Mouse (Mus musculus): ENCODE data around the gene Nudt6.

Gene Nudt6

GRCm38 (mm10) chr3:37379930-37380881 lies 39.8 kb downstream of the Nudt6 start:
- 66% methylated on average over 18 of the region's 18 CpGs for WGBS

GRCm38 (mm10) chr3:37379201-37379600 lies 40.8 kb downstream of the Nudt6 start:
- WGBS: 87% methylated on average over 14 of the region's 14 CpGs

- 68% methylated on average over 6 of the region's 6 CpGs for WGBS
Measured at GRCm38 (mm10) chr3:37378412-37378811, 41.6 kb downstream of the Nudt6 start.

DNA sequence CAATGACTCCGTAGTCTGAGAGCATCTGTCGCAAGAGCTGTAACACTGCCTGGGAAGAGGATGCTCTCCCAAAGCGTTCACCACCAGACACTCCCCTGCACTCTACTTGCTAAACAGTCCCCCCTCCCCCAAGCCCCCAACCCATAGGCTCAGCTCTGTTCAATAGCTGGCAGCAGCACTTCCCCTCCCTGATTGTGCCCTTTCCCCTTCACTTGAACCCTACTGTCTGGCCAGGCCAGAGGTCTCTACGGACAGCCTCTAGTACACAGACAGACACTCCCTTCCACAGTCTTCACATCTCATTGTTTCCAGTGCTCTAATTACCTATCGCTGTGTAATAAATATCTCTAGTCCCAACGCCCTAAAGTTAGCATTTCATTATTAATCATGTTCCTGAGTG lies 42.1 kb downstream of the Nudt6 start:
- 89% methylated on average over 6 of the region's 6 CpGs for WGBS

DNA sequence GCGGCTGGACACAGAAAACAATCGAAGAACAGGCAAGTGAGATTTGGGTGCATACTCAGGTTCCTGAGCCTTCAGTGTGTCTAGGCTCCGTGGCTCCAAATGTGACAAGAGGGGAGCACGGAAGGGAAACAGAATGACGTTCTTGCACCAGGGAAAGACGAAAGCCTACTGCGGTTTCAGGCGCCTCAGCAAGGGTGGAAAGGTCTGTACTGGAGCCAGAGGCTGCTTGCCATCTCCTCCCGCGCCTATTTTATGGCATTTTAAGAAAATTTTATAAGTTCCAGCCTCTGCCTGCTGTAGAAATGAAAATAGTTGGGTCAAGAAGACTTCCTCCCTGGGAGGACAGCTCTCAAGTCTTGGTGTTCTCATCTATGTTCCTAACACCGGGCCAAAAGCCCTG lies 46.3 kb downstream of the Nudt6 start:
- 95% methylated on average over 11 of the region's 11 CpGs for WGBS

GRCm38 (mm10) chr3:37370407-37370806 lies 49.6 kb downstream of the Nudt6 start:
- WGBS: 80% methylated on average over 4 of the region's 4 CpGs

GRCm38 (mm10) chr3:37366381-37367053 lies 53.5 kb downstream of the Nudt6 start:
- WGBS: 75% methylated on average over 4 of the region's 4 CpGs

- WGBS: 57% methylated on average over 3 of the region's 3 CpGs
Measured at GRCm38 (mm10) chr3:37365976-37366375, 54.0 kb downstream of the Nudt6 start.

GRCm38 (mm10) chr3:37365144-37365543 lies 54.9 kb downstream of the Nudt6 start:
- 86% methylated on average over 4 of the region's 4 CpGs for WGBS

GRCm38 (mm10) chr3:37360729-37361128 lies 59.3 kb downstream of the Nudt6 start:
- WGBS: 68% methylated on average over 9 of the region's 9 CpGs
